Mouse (Mus musculus) embryonic facial prominence, embryonic 12.5 days (tissue): ENCODE results near the gene Cldn12. TPM values are rescaled to one million over a fixed set of nuclear protein-coding genes. Genes with fewer than 3 reads are reported as not detected.

Experiments
- ATAC-seq: fragments of 200-750 bp; cut with Nextera tagmentation; 2 replicates; pipeline ENCODE4 v1.8.0; 2017; ENCODE audit not compliant: insufficient number of reproducible peaks, insufficient read depth, low FRiP score, low TSS enrichment
- H3K27ac ChIP-seq: fragments of 300-500 bp; sonication (generic); 2 replicates; pipeline ENCODE4 v1.5.1; 2016; ENCODE audit warnings: mild to moderate bottlenecking
- H3K27me3 ChIP-seq: fragments of 300-500 bp; sonication (generic); 2 replicates; pipeline ENCODE4 v1.6.1; 2016; ENCODE audit warnings: mild to moderate bottlenecking, moderate library complexity
- H3K36me3 ChIP-seq: fragments of 300-500 bp; sonication (generic); 2 replicates; pipeline ENCODE4 v1.6.1; 2016; ENCODE audit warnings: mild to moderate bottlenecking
- H3K4me1 ChIP-seq: fragments of 300-500 bp; sonication (generic); 2 replicates; pipeline ENCODE4 v1.6.1; 2016
- H3K4me2 ChIP-seq: fragments of 300-500 bp; sonication (generic); replicated peaks from 2 replicates; pipeline ENCODE4 v1.6.1; 2016; ENCODE audit warnings: mild to moderate bottlenecking, moderate library complexity
- H3K4me3 ChIP-seq: fragments of 300-500 bp; sonication (generic); 2 replicates; pipeline ENCODE4 v1.5.1; 2016; ENCODE audit warnings: mild to moderate bottlenecking
- H3K9ac ChIP-seq: fragments of 300-500 bp; sonication (generic); 2 replicates; pipeline ENCODE4 v1.6.1; 2016; ENCODE audit warnings: mild to moderate bottlenecking, moderate library complexity
- H3K9me3 ChIP-seq: fragments of 300-500 bp; sonication (generic); 2 replicates; pipeline ENCODE4 v1.6.1; 2016; ENCODE audit warnings: mild to moderate bottlenecking, moderate library complexity
- WGBS: fragments of 180-500 bp; shearing (Covaris S2); methylation state at CpG from one replicate; pipeline ENCODE4 v1.1.7; 2016; 5-methylcytosine and 5-hydroxymethylcytosine counted together
- polyA plus RNA-seq: library from polyadenylated mRNA; unstranded; fragments of >200 nt; fragmentation: Nextera tagmentation; extraction: Ambion mirVana; gene quantifications from 2 replicates; pipeline ENCODE4 v1.2.1, GENCODE M21; 2016

Gene Cldn12
- 27.0 and 30.0 TPM in 2 replicates for polyA plus RNA-seq

DNA sequence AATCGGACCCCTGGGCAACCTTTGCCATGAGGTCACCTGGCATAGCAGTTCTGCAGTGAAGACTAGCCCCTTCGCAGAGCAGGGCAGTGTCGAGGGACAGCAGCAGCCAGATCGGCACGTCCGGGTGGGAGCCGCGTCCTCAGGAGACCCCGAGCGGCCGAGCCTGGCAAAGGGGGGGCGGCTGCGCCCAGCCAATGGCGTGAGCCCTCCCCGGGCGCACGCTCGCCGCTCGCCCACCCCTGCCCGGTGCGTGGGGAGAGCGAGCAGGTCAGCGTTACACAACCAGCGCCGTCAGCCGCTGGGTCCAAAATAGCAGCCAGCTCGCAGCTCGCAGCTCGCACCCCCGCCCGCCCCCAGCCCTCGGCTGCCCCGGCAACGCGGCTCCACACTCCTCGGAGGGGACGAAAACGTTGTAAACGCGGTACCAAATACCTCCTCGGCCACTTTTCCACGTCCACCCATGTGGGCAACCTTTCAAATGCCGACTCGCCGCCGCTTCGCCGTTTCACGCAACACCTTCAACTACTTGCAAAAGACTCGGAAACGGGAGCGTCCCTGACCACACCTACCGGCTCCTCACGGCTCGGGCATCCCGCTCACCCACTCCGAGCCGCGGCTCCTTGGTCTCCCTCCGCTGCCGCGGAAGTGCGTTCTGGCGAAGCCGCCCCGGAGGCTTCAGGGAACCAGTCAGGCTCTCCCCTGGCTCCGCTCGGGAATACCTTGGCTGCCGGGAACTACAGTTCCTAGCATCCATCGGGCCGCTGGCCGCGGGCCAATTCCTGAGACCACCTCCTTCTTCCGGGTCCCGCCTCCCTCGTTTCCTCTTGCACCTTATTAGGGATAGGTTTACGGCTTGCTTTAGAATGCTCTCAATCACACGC lies at the start of gene Cldn12:
Cldn12 (minus strand) TSS at position 763 of the 881 bp plus-strand sequence.
- Histone ChIP-seq H3K4me1 (no peaks in the 10 kb centered on the region), H3K9me3 (no peaks in the 10 kb centered on the region), H3K4me2 (peak within 1 kb of the TSS; percentile 58), H3K9ac (peak within 1 kb of the TSS; percentile 72), H3K27me3 (no peaks in the 10 kb centered on the region), H3K4me3 (peak within 1 kb of the TSS; percentile 66), H3K27ac (peak within 1 kb of the TSS; percentile 91), H3K36me3 (peaks cover 5% of the 10 kb centered on the region; the same call in 1 of the 2 replicates)
- under 1% methylated on average over 79 of the region's 79 CpGs for WGBS
- peak; percentile 95 for ATAC-seq

DNA sequence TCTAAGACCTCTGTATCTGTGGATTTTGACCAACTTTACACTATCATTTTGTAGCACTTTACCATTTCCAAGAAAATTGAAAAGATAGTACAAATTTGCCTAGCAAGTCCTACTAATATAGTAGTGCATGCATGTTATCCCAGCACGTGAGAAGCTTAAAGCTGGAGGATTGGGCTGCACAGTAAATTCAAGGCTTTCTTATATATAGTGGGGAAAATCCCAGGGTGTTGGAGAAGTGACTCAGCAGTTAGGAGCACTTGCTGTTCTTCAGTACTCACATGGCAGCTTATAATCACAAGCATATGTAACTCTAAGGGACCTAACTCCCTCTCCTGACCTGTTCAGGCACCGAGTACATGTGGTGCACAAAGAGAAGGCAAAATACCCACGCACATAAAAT lies 47.7 kb upstream of the Cldn12 start:
- H3K4me1 ChIP-seq = peaks cover 6% of the 10 kb centered on the region; the same call in 1 of the 2 replicates
- no peaks in the 10 kb centered on the region for H3K36me3 ChIP-seq
- H3K4me3 ChIP-seq = no peak overlapping the region
- no peaks in the 10 kb centered on the region for H3K27me3 ChIP-seq
- ATAC-seq = no peak
- H3K27ac ChIP-seq = no peak overlapping the region
- no peak overlapping the region for H3K9ac ChIP-seq
- no peaks in the 10 kb centered on the region for H3K9me3 ChIP-seq
- WGBS = 55% methylated on average over 3 of the region's 3 CpGs
- no peak overlapping the region for H3K4me2 ChIP-seq

DNA sequence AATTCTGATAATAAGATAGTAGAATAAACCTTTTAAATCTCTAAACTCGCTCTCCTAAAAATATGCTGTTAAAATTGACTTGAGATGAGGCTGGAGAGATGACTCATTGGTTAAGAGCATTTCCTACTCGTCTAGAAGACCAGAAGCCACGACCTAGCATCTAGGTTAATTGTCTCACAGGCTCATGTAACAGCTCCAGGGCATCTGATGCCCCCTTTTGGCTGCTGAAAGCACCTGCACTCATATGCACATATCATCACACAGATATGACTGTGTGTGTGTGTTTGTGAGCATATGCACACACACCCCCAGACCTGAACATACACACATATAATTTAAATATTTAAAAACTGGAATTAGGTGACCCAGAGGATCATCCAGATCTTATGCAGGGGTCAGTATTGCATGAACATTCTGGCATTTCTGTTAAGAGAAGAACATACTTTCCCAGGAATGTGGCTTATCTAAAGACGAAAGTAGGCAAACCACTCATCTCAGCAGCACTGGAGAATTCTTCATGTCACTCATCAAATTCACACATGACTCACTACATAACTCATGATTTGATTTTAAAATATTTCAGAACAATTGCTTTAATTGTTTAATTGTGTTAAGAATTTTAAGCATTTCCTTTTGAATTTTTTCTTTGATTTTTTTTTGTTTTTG lies 46.4 kb upstream of the Cldn12 start:
- no peak for ATAC-seq
- H3K4me2 ChIP-seq = no peak overlapping the region
- H3K9ac ChIP-seq = no peak overlapping the region
- no peaks in the 10 kb centered on the region for H3K27me3 ChIP-seq
- H3K4me3 ChIP-seq = no peak overlapping the region
- peaks cover 6% of the 10 kb centered on the region; the same call in 1 of the 2 replicates for H3K4me1 ChIP-seq
- H3K27ac ChIP-seq = no peak overlapping the region
- WGBS = 64% methylated on average over 4 of the region's 4 CpGs
- no peaks in the 10 kb centered on the region for H3K9me3 ChIP-seq
- no peaks in the 10 kb centered on the region for H3K36me3 ChIP-seq

- no peak for ATAC-seq
- H3K9ac ChIP-seq = peak overlapping the region; percentile 63
- H3K27ac ChIP-seq = peak overlapping the region; percentile 66; the same call in 1 of the 2 replicates
- peak overlapping the region; percentile 57 for H3K4me2 ChIP-seq
- no peaks in the 10 kb centered on the region for H3K9me3 ChIP-seq
- no peaks in the 10 kb centered on the region for H3K27me3 ChIP-seq
- 43% methylated on average over 8 of the region's 8 CpGs for WGBS
- peaks cover under 1% of the 10 kb centered on the region for H3K36me3 ChIP-seq
- peaks cover 6% of the 10 kb centered on the region; the same call in 1 of the 2 replicates for H3K4me1 ChIP-seq
- peak overlapping the region; percentile 62 for H3K4me3 ChIP-seq
Measured at GRCm38 (mm10) chr5:5559798-5560197, 45.0 kb upstream of the Cldn12 start.

DNA sequence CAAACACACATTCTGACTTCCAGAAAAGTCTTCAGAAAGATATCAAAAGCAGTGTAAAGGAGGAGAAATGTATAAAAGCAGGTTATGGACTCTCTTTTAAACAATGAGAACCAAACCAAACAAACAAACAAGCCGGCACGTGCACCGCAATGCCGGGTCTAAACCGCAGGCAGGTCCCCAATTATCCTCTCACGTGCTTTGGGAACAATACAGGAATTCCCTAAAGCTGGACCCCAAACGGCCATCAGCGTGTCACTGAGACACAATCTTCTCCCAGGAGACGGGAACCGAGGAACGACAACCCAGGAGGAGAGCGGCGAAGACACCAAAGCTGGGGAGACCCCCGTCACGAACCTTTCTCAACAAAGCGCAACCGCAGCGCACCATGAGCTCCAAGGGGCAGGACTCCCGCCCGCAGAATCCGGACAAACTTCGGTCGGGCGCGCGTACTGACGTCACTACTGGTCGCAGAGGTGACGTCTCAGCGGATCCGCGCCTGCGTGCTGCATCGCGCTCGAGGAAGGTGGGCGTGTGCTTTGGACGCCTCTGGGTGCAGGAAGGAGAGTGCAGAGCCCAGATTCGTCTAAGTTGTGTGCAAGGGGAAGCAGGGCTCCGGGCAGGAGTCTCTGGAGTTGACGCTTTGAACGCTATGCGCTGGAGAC lies 44.5 kb upstream of the Cldn12 start, which contains the start of gene Gtpbp10:
Gtpbp10 (minus strand) TSS at position 460 of the 662 bp plus-strand sequence.
- H3K4me3 ChIP-seq = peak within 1 kb of the TSS; percentile 62
- WGBS = under 1% methylated on average over 43 of the region's 43 CpGs
- peak within 1 kb of the TSS; percentile 57 for H3K4me2 ChIP-seq
- H3K9ac ChIP-seq = peak within 1 kb of the TSS; percentile 63
- peaks cover 6% of the 10 kb centered on the region; the same call in 1 of the 2 replicates for H3K4me1 ChIP-seq
- peak; percentile 99 for ATAC-seq
- H3K27me3 ChIP-seq = no peaks in the 10 kb centered on the region
- H3K9me3 ChIP-seq = no peaks in the 10 kb centered on the region
- H3K27ac ChIP-seq = peak within 1 kb of the TSS; percentile 81
- peaks cover 6% of the 10 kb centered on the region for H3K36me3 ChIP-seq

- H3K9ac ChIP-seq = no peak overlapping the region
- WGBS = 93% methylated on average over 1 of the region's 1 CpGs
- ATAC-seq = no peak
- H3K9me3 ChIP-seq = no peaks in the 10 kb centered on the region
- H3K4me3 ChIP-seq = no peak overlapping the region
- no peak overlapping the region for H3K27ac ChIP-seq
- H3K4me1 ChIP-seq = no peaks in the 10 kb centered on the region
- no peaks in the 10 kb centered on the region for H3K27me3 ChIP-seq
- peaks cover 46% of the 10 kb centered on the region for H3K36me3 ChIP-seq
- no peak overlapping the region for H3K4me2 ChIP-seq
Measured at GRCm38 (mm10) chr5:5551110-5551509, 36.4 kb upstream of the Cldn12 start.

- no peak for ATAC-seq
- no peaks in the 10 kb centered on the region for H3K9me3 ChIP-seq
- no peak overlapping the region for H3K9ac ChIP-seq
- peaks cover 48% of the 10 kb centered on the region for H3K36me3 ChIP-seq
- no peak overlapping the region for H3K27ac ChIP-seq
- H3K4me2 ChIP-seq = no peak overlapping the region
- H3K4me1 ChIP-seq = no peaks in the 10 kb centered on the region
- H3K27me3 ChIP-seq = no peaks in the 10 kb centered on the region
- no peak overlapping the region for H3K4me3 ChIP-seq
- 78% methylated on average over 3 of the region's 3 CpGs for WGBS
Measured at GRCm38 (mm10) chr5:5540385-5540784, 25.6 kb upstream of the Cldn12 start.

DNA sequence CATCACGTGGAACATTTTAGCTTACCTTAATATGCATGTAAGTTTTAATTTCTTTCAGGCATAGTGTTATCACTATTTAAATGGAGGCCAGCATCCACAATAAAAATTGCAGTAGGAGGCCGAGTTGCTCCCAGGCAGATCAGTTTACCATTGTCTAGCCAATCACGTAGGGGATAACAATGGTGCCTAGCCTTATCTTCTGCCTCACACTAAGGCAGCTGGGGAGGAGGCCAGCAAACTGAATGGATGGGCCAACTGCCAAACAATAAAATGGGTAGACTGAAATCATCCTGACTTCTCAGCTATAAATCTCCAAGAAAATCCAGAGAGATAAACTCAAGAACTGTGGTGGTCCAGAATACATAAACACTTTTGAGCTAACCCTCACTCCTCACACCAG lies 25.0 kb upstream of the Cldn12 start:
- no peaks in the 10 kb centered on the region for H3K4me1 ChIP-seq
- H3K9ac ChIP-seq = no peak overlapping the region
- no peak overlapping the region for H3K4me2 ChIP-seq
- ATAC-seq = no peak
- no peaks in the 10 kb centered on the region for H3K9me3 ChIP-seq
- WGBS = 83% methylated on average over 3 of the region's 3 CpGs
- H3K4me3 ChIP-seq = no peak overlapping the region
- H3K27ac ChIP-seq = no peak overlapping the region
- H3K27me3 ChIP-seq = no peaks in the 10 kb centered on the region
- peaks cover 48% of the 10 kb centered on the region for H3K36me3 ChIP-seq

- 88% methylated on average over 1 of the region's 1 CpGs for WGBS
- H3K27ac ChIP-seq = no peak overlapping the region
- H3K9me3 ChIP-seq = no peaks in the 10 kb centered on the region
- no peak overlapping the region for H3K4me3 ChIP-seq
- H3K36me3 ChIP-seq = peaks cover 24% of the 10 kb centered on the region
- no peaks in the 10 kb centered on the region for H3K4me1 ChIP-seq
- ATAC-seq = no peak
- no peaks in the 10 kb centered on the region for H3K27me3 ChIP-seq
- no peak overlapping the region for H3K9ac ChIP-seq
- H3K4me2 ChIP-seq = no peak overlapping the region
Measured at GRCm38 (mm10) chr5:5536131-5536530, 21.4 kb upstream of the Cldn12 start.

DNA sequence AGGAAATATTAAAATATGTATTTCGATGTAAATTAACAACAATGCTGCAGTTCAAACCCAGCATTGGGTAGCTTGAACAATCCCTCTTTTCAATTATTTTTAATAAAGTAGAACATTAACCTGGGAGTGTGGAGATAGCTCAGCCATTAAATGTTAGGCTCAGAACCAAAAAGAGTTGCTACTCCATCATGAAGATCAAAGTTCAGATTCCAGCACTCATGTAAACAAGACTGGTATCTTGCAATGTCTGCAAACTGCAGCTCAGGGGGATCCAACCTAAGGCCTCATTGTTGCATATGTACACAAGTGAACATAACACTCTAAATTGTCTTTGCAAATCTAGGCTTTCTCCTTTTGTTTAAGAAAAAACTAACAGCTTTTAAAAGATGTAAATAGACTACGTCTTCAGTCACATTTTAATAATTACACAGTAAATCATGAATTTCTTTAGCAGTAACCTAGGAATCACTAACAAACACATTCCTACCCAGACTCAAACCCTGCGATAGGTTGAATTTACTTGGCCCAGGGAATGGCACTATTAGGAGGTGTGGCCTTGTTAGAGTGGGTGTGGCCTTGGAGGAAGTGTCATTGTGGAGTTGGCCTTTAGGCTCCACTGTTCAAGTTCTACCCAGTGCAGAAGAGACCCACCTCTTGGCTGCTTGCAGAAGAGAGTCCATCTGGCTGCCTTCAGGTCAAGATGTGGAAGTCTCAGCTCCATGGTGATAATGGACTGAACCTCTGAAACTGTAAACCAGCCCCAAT lies 19.1 kb upstream of the Cldn12 start:
- Histone ChIP-seq H3K27me3 (no peaks in the 10 kb centered on the region), H3K27ac (no peak overlapping the region), H3K4me2 (no peak overlapping the region), H3K4me3 (no peak overlapping the region), H3K9ac (no peak overlapping the region), H3K9me3 (no peaks in the 10 kb centered on the region), H3K36me3 (peaks cover 12% of the 10 kb centered on the region), H3K4me1 (no peaks in the 10 kb centered on the region)
- 92% methylated on average over 3 of the region's 3 CpGs for WGBS
- no peak for ATAC-seq

GRCm38 (mm10) chr5:5515411-5515810 lies 653 bp upstream of the Cldn12 start:
- Histone ChIP-seq H3K27me3 (no peaks in the 10 kb centered on the region), H3K4me2 (peak overlapping the region; percentile 58; the same call in 1 of the 2 replicates), H3K4me1 (no peaks in the 10 kb centered on the region), H3K27ac (no peak overlapping the region), H3K9ac (no peak overlapping the region), H3K36me3 (peaks cover 5% of the 10 kb centered on the region; the same call in 1 of the 2 replicates), H3K9me3 (no peaks in the 10 kb centered on the region), H3K4me3 (no peak overlapping the region)
- ATAC-seq = no peak
- WGBS = 77% methylated on average over 5 of the region's 5 CpGs
